Mouse (Mus musculus) olfactory bulb, adult 2 months (tissue): Measurements from ENCODE around the gene Ftcd.

Source experiments
- CTCF ChIP-seq: fragments of 200-500 bp; IDR thresholded peaks from 2 replicates; pipeline ENCODE4 v1.5.1; 2012; ENCODE audit warnings: low read depth, mild to moderate bottlenecking, low read length, moderate library complexity; ENCODE audit not compliant: insufficient read depth
- POLR2A ChIP-seq: fragments of 200-500 bp; IDR thresholded peaks from 2 replicates; pipeline ENCODE4 v1.6.1; 2012; ENCODE audit warnings: mild to moderate bottlenecking, low read depth, low read length, moderate library complexity; ENCODE audit not compliant: insufficient read depth

DNA sequence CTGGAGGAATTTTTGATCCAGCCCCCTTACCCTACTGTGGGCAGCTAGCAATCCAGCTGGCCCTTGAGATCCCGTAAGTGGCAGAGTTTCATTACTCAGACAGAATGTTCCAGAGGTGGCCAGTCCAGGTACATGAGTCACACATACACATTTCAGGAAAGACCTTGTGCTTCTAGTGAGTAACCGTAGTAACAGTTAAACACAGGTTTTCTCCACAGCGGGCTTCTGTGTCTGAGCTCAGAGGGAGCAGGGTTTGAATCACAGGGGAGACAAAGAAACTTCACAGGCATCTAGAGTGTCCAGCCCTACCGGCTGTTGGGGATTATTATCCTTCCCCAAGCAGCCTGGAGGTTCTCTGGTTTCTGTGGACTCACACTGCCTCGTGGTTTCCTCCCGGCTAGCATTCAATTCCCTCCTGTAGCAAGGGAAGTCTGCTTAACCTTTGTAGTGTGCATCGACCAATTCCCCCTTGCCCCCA is 58.7 kb downstream of the Ftcd start:
- TF ChIP-seq CTCF, result no peak
- TF ChIP-seq POLR2A, result no peak
